Mouse (Mus musculus) spleen, postnatal 10 days (tissue): ENCODE data around the gene Rnasek.
A peak's percentile ranks its signal among the peaks of the same experiment; 100 is the strongest.

Experiments
- DNase-seq, 2 experiments: peaks; one replicate each; pipeline ENCODE4 v3.0.0; 2021 to 2022; ENCODE audit warnings: low spot score in 2 of 2

Gene Rnasek

DNA sequence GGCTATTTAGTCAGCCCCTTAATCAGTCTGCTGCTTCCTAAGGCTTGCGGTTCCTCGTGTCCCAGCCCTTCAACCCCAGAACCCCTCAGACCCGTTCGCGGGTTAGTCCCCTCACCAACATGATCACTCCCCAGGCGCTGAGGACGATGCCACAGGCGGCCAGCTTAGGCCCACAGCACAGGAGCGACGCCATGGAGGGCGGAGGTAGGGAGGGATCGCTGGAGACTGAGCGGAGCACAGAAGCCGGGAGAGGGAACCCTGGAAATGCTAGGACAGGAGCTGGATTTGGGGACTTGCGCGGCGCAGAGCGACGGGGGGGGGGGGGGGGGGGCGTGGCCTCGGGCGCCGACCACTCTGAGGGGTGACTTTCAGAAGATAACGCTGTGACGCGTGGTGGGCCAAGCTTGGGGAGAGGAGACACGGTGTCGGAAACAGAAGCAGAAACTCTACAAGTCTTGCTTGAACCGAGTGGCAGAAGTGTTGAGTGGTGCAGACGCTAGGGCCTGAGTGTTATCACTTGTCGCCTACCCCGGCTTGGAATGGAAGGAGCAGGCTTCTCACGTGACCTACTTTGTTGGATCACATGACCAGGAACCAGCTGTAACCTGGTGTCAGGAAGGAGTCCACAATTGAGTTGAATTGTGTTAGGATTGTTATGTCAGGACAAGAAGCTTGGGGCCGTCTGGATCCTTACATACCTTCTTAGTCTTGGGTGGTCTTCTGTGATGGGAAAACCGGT, at the start of gene Rnasek, which contains the start of gene Gm21988:
TSS of gene Rnasek (minus strand) at position 302 of the 739 bp plus-strand sequence.
TSS of gene Gm21988 (minus strand) at position 290 of the 739 bp plus-strand sequence.
- DNase-seq: peak; percentile 83 to 90

DNA sequence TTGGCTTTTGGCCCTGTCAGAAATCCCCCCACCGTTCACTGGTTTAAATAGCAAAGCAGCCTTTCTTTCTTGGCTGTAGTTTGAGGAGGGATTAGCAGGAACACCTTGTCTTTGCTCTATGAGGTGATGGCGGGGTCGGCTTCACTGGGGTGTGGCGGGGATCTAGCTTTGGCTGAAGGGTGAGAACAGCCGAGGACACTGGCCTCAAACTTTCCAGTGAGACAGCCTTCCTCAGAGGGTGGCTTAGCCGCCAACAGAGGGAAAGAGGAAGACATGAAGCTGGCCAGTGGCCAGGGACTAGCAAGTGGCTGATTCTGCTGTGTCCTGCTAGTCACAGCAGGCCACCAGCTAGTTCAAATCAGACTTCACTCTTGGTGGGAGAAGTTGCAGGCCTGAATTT, 49.6 kb upstream of the Rnasek start:
- DNase-seq: peak in 1 of 2 experiments; percentile 20

DNA sequence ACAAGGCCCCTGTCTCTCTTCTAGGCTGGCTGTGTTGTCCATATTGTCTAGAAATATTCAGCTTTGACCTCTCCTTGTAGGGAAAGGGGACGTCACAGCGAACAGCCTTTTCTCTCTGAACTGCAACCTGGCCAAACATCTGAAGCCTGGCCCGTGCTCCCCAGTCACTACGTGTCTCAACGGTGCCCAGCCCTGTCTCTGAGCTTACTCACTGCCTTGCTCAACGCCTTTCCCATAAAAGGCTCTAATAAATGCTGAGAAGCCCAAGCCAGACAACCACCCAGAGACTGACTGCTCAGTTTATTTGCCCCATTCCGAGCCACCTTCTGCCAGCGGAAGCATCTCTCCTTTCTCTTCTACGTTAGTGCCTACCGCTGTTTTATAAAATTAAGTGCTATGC, 48.5 kb upstream of the Rnasek start:
- no peak for DNase-seq

DNA sequence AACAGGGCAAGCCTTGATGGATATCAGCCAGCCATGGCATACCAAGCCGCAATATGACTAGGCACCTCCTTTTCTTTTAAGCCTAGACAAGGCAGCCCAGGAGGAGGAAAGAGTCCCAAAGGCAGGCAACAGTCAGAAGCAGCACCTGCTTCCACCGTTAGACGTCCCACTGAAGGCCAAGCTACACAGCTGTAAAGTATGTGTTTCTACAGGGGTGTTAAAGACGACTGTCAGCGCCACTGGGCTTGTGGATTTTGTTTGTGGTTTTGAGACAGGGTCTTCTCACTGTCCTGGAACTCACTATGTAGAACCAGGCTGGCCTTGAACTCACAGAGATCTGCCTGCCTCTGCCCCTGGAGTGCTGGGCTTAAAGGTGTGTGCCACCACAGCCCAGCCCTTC, 46.0 kb upstream of the Rnasek start:
- no peak for DNase-seq

DNA sequence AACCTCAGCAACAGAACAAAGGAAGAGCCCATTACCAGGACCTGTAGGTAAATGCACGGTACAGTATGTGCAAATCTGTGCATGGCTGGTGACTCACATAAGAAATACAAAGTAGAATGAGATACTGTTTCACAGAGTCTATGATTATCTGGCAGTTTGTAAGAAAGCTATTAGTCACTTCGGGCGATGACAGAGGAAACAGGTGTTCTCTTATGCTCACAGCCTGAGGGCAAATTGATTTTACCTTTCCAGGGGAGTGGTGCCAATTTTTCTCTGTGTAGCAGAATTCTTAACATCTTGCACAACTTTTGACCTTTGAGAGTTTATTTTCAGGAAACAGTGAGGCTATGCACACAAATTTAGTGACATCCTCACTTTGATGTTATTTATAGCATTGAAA, 45.1 kb upstream of the Rnasek start:
- no peak for DNase-seq

DNA sequence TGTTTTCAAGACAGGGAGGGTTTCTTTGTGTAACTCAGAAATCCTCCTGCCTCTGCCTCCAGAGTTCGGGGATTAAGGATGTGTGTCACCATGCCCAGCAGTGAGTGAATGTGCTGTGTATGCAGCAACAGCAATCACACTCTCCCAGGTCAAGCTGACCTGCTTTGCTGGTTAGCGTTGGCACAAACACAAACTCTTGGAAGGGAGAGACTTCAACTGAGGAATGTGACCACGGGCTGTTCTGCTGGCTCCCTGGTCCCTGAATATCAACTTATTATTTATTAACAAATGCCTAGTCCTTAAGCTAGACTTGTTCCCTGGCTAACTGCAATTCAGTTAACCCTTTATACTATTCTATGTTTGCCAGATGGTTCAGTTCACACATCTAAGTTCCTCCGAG, 44.0 kb upstream of the Rnasek start:
- DNase-seq: no peak

DNA sequence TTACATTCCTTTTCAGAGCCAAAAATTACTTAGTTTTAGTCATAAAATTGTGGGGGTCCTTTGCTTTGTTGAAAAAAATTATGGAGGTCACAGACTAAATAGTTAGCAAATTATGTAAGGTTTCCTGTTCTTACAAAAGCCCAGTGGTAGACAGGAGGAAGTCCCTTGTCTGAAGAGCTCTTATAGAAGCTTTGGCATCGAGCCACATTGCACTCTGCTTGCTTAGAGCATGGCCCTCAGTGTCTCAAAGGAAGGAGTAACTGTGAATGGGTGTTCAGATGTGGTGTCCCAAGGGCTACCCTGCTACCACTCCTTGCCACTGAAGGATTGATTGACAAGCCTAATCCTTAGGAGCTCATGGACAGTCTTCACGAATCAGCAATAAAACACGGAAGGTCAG, 40.8 kb upstream of the Rnasek start:
- DNase-seq: peak in 1 of 2 experiments; percentile 42

DNA sequence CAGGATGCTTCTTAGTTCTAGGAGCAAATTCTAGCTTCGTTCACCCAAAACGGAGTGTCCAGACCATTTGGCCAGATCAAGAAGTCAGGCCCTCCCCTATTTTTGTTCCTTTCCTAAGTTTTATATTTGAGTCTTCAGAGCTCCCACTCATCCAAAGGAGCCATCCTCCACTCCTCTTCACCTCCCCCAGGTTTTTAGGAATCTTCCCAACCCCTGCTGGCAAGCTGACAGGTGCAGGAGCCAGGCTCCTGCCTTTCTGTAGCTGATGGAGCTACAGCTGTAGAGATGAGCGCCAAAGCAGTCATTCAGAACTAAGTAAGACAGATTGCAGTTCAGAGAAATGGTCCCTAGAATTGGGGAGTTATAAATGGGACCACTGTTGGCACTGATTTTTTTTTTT, 39.3 kb upstream of the Rnasek start:
- DNase-seq: no peak

DNA sequence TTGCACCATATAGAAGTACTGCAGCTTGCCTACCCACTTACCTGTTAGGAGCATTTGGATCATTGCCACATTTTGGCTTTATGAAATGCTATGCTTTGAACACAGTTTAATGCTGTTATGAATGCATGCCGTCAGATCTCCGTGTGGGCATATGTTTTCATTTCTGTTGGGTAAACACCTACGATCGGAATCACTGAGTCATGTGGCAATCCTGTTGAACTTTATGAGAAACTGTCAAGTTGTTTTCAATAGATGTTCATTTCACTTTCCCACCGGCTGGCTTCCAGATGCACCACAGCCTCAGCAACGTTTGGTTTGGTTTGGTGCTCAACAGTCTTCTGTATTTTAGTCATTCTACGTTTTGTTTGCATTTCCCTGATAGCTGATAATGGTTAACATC, 32.0 kb upstream of the Rnasek start:
- DNase-seq: no peak

DNA sequence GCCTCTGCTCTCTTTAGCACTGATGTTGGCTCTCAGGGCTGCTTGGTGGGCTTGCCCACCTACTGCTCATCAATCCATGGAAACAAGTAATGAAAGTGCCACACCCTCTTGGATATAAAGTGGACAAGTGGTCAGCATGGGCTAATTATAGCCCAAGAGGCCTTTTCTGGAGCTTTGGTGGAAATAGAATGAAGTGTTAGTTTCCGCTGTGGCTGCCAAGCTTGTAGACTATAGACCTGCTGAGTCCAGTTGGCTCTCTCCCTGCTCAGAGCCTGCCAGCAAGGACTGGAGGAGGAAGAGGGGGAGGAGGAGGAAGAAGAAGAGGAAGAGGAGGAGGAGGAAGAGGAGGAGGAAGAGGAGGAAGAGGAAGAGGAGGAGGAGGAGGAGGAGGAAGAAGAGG, 26.8 kb upstream of the Rnasek start:
- no peak for DNase-seq

DNA sequence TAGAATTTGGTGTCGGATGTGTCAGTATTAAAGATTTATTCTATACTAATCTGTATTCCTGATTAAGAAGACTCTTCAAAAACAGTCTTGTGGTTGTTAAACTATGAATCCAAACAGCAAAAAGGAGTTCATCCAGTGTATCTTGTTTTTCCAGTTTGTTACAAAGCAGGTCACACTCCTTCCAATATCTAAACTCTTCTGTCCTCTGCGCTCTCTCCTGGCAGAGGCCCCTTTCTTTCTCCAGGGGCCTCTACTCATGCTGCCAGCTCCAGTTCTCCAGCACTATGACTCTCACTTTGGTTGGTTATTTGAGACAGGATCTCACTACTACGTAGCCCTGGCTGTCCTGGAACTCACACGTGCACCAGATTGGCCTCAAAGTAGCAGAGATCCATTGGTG, 26.2 kb upstream of the Rnasek start:
- no peak for DNase-seq

DNA sequence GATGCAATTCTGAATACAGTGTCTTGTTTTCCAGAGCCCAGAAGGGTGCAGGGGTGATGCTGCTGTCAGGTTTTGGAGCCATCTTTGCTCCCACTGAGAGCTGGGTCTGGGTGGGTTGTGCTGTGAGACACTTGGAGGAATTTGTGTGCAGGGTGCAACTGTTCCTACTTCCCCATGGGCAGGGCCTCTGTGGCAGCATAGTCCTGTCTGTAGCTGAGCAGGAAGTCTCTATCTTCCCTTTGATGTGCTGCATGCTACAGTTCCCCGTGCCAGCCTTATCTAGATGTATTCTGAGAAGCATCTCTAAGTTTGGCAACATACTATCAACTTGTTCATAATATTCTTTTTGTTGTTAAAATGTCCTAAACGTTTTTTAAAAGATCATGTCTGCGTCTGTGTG, 25.6 kb upstream of the Rnasek start:
- DNase-seq: no peak

DNA sequence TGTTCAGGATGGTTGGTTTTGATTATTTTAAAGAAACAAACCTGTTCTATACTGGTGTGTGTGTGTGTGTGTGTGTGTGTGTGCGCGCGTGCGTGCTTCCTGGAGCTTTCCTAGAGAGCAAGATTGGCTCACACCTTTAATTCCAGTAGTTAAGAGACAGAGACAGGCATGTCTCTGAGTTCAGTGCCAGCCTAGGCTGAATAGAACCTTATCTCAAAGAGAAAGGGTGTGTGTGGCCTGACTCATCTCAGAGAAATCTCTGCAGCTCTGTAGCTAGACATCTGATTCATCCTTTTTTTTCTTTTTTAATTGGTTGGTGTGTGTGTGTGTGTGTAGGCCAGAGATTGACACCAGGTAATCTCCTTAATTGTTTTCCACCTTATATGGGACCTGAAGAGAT, 19.4 kb upstream of the Rnasek start:
- DNase-seq: no peak

DNA sequence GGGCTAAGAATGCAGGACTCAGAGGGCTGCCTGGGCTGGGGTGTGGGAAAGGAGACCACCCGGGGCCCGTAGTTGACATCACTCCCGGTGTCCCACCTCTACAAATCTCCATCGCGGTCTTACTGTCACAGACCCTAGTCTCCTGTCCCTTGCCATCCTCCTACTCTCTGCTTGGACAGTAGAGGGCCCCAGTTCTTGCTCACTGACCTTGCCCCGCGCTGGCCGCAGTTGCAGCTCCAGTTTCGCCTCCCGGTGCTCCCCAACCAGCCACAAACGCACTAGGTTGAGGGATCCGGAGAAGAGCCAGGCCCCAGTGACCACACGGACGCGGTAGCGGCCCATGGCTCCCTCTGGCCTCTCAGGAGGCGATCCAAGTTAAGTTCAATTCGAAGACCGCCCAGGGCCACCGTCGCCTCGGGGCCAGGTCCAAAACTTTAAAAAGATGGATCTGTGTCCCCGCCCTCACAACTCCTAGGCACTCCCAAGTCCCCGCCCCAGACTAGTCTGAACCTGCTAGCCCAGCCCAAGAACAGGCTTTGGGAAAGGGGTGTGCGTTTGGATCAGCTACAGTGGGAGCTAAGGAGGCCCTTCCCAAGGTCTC, 15.4 kb upstream of the Rnasek start, which contains the start of gene Alox12:
TSS of gene Alox12 (minus strand) at position 423 of the 601 bp plus-strand sequence.
- DNase-seq: no peak

DNA sequence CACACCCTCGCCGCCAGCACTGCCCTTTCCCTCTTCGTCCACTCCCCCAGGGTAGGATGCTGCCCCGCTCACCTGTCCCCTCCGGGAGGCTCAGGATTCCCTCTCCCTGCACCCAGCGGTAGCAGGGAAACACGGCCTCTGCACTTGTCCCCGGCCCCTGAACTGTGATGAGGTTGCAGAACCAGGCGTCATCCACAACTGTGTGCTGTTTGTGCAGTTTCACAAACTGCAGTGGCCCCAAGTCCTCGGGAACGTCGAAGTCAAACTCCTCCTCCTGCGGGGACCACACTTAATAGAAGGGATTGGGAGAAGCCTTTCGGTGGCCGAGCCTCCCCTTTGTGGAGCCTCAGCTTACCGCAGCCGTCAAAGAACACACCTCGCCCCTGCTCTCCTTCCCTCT, 14.7 kb upstream of the Rnasek start:
- no peak for DNase-seq

DNA sequence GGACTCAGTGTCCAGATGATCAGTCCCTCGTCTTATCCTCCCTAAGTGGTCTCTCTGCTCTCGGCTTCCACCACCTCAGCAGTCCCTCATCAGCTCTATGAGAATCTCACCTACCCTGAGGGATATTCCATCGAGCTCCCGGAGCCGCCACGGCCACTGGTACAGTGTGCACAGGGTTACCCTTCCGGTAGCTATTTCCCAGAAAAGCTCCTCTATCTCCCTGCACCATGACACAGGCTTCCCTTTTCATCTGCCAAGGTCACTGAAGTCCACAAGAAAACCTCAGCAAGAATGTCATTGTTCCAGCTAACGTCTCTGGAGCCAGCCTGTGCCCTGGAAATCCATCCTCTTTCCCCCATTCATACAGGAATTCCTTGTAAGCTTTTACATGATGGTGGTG, 12.2 kb upstream of the Rnasek start:
- DNase-seq: no peak

DNA sequence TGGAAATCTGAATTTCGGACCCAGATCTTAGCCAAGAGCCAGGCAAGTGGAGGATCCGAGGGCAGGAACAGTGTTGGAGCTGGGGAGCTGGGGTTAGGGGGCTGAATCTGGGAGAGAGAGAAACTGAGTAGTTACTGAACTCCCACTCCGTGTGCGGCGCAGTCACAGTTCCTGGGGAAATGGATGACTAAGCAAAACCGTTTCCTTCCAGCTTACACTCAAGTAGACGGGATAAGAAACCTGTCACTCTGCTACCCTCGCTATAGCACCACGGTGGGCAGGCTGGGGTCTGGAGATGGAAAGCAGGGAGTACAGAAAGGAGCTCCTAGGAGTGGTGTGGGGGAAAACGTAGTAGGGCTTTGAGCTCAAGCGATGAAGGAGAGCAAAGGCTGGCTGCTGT, 10.5 kb upstream of the Rnasek start:
- DNase-seq: no peak

DNA sequence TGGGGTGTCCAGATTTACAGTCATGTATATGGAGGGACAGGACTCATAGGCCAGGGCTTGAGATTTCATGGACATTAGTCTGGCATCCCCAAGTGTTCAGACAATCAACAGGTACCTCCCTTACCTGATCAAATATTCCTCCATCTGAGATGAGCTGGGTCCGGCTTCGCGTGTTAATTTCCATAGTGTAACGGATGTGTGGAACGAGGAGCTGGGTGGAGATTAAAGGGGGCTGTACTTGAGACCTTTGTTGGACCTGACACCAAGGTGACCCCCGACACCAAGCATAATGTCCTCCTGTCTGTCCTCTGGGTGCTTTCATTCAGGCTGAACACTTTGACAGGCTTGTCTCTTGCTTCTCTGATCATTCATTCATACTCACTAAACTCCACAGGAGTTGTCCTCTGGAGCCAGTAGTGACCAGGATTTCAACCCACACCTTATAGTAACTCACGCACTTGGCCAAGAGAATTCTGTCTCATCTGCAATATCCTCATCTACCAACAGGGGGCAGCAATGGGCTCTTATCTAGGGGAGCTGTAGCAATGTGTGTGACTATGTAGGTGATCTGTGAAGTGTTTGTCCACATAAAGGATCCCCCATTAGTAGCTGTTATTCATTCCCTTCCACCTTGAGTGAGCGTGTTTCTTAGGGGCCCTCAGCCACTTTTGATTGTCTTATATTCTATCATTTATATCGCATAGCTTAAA, 7.6 kb upstream of the Rnasek start:
- DNase-seq: peak; percentile 61 to 82

DNA sequence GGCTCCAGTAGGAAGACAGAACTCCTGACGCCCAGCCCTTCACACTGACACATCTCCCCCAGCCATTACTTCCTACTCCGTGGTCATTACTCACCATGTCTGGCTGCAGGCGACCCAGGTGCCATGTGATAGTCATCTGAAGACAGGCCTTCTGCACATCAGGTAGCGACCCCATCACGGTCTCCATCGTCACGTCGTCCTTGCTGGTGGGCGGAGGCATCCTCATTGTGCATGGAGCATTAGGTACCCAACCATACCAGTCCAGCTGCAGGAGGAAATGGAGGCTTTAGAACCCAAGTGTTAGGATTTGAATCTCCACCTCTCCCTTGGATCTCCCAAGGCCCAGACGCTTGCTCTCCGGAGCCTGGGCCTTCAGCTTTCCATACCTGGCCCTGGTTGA, 2.9 kb upstream of the Rnasek start:
- DNase-seq: no peak

DNA sequence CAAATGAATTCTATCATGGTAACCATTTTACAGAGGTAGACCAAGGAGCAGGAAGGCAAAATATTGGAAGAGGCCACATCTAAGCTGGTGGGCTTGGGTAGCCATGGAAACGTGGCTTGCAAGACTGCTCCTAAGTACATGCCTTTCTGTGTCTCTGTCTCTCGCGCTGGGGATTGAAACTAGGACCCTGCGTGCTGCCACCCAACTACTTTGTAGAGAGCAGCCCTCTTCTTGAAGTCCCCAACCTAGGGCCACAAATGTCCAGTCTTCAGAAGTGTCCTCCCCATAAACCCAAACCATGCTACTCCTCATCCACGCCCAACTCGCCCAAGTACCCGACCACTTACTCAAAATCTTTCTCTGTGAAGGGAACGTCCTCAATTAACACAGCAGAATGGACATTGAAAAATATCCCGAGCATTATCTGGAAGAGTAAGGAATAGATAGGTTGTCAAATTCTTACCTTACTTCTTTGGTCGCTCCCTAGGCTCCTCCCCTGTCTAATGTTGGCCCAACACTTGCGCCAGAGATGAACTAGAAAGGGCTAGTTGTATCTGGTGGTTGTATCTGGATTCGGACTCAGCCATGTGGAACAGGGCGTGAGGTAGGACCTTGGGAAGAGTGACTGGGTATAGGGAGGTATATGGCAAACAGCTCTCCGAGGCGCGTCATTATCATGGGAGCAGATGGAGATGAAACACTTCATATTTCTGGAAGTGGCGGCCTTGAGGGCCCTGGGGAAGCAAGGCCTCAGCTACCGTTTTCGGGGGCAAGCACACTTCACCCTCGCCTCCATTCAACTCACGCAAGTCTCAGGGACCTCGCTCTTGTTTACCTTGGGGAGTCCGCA, 826 bp downstream of the Rnasek start:
- peak in 1 of 2 experiments; percentile 52 for DNase-seq

DNA sequence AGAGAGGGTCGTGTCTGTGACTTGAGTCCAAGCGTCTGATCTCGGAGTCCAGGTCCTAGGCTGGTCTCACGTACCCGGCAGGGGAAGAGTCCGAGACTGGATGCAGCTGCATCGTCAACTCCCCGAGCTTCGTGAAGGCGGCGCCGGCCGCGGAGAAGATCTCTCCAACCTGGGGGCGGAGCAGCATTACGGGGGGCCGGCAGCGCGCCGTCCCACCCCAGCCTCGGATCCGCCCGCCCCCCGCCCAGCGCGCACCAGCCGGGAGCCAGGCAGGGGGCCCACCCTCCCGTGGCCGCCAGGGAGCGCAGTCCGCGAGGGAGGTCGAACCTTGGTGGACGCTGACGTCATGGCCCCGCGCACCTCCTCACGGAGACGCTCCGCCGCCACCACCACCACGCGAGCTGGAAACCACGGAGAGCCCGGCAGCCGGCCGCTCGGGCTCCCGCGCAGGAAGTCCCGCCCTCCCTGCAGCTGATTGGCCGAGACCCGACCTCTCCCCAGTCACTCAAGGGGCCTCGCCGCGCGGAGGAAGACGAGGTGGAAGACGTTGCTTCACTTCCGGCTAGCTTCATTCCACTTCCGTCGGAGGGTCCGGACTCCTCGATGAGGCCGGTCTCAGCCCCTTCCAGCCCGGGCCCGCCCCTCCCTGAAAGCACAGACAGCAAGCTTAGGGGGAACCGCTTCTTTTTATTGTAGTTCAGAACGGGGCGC, 2.0 kb downstream of the Rnasek start, which contains the start of gene 0610010K14Rik:
TSS of gene 0610010K14Rik (minus strand) at position 458 of the 711 bp plus-strand sequence.
- peak; percentile 99 for DNase-seq
